Mouse (Mus musculus) small intestine, adult 2 months (tissue): ENCODE data around the gene Gm28374. TPM values are rescaled to one million over a fixed set of nuclear protein-coding genes. Genes with fewer than 3 reads are reported as not detected.

ENCODE experiments used
- H3K27ac ChIP-seq: fragments of 200-500 bp; 2 replicates; pipeline ENCODE4 v1.5.1; 2012; ENCODE audit warnings: low read depth, low read length, control low read depth, inconsistent platforms; ENCODE audit not compliant: insufficient read depth
- H3K27me3 ChIP-seq: fragments of 200-500 bp; 2 replicates; pipeline ENCODE4 v1.6.1; 2012; ENCODE audit warnings: mild to moderate bottlenecking, moderate library complexity, low read length, inconsistent platforms; ENCODE audit not compliant: control insufficient read depth, insufficient read depth
- H3K36me3 ChIP-seq: fragments of 200-500 bp; 2 replicates; pipeline ENCODE4 v1.6.1; 2012; ENCODE audit warnings: mild to moderate bottlenecking, low read length, control low read depth, inconsistent platforms; ENCODE audit not compliant: control insufficient read depth, insufficient read depth
- H3K4me1 ChIP-seq: fragments of 200-500 bp; 2 replicates; pipeline ENCODE4 v1.6.1; 2012; ENCODE audit warnings: low read length, inconsistent platforms, mixed read lengths; ENCODE audit not compliant: control insufficient read depth, insufficient read depth, insufficient read length
- H3K4me3 ChIP-seq: fragments of 200-500 bp; 2 replicates; pipeline ENCODE4 v1.5.1; 2012; ENCODE audit warnings: low read depth, mild to moderate bottlenecking, control low read depth, inconsistent platforms, low read length, moderate library complexity
- CTCF ChIP-seq: fragments of 200-500 bp; IDR thresholded peaks from 2 replicates; pipeline ENCODE4 v1.5.1; 2012; ENCODE audit warnings: low read depth, mild to moderate bottlenecking, control low read depth, inconsistent platforms, low read length, moderate library complexity, mixed read lengths; ENCODE audit not compliant: insufficient replicate concordance, insufficient read length; ENCODE audit errors: extremely low read depth
- POLR2A ChIP-seq: fragments of 200-500 bp; IDR thresholded peaks from 2 replicates; pipeline ENCODE4 v1.6.1; 2012; ENCODE audit warnings: low read depth, mild to moderate bottlenecking, control low read depth, inconsistent platforms, low read length, moderate library complexity
- WGBS: fragments of 180-500 bp; shearing (Covaris S2); methylation state at CpG from one replicate; pipeline ENCODE4 v1.1.7; 2018; 5-methylcytosine and 5-hydroxymethylcytosine counted together
- polyA plus RNA-seq: library from polyadenylated mRNA; depleted of rRNA; stranded (reverse); fragments of >200 nt; gene quantifications from 2 replicates; pipeline ENCODE4 v1.2.3, GENCODE M21; 2012

The Gm28374 gene
- polyA plus RNA-seq, 1 experiment = not detected

- Histone ChIP-seq H3K4me3 (no peak overlapping the region), H3K27me3 (no peaks in the 10 kb centered on the region), H3K36me3 (peaks cover 2% of the 10 kb centered on the region; the same call in 1 of the 2 replicates), H3K27ac (no peak overlapping the region), H3K4me1 (peaks cover 25% of the 10 kb centered on the region)
- WGBS = 55% methylated on average over 19 of the region's 19 CpGs
- TF ChIP-seq CTCF (no peak), POLR2A (no peak)
Measured at GRCm38 (mm10) chr19:6121761-6122160, 39.7 kb upstream of the Gm28374 start.

GRCm38 (mm10) chr19:6118677-6119185 lies 36.7 kb upstream of the Gm28374 start:
- peak overlapping the region; percentile 28 for H3K27ac ChIP-seq
- H3K27me3 ChIP-seq = no peaks in the 10 kb centered on the region
- WGBS = under 1% methylated on average over 8 of the region's 8 CpGs
- peaks cover 30% of the 10 kb centered on the region for H3K36me3 ChIP-seq
- H3K4me1 ChIP-seq = peaks cover 27% of the 10 kb centered on the region
- H3K4me3 ChIP-seq = peak overlapping the region; percentile 73; the same call in 1 of the 2 replicates
- TF ChIP-seq POLR2A = no peak
- TF ChIP-seq CTCF = no peak

GRCm38 (mm10) chr19:6117986-6118676 lies 36.1 kb upstream of the Gm28374 start, which contains the start of gene Sac3d1:
Sac3d1 (minus strand) TSS chr19:6118650.
- peaks cover 35% of the 10 kb centered on the region for H3K36me3 ChIP-seq
- H3K27ac ChIP-seq = peak within 1 kb of the TSS; percentile 83
- H3K4me3 ChIP-seq = peak within 1 kb of the TSS; percentile 73
- under 1% methylated on average over 77 of the region's 77 CpGs for WGBS
- H3K27me3 ChIP-seq = no peaks in the 10 kb centered on the region
- H3K4me1 ChIP-seq = peaks cover 24% of the 10 kb centered on the region
- TF ChIP-seq POLR2A (peak; percentile 44), CTCF (no peak)

GRCm38 (mm10) chr19:6117346-6117985 lies 35.4 kb upstream of the Gm28374 start:
- Histone ChIP-seq H3K4me1 (peaks cover 22% of the 10 kb centered on the region), H3K36me3 (peaks cover 41% of the 10 kb centered on the region), H3K27me3 (no peaks in the 10 kb centered on the region), H3K4me3 (peak overlapping the region; percentile 73), H3K27ac (peak overlapping the region; percentile 83)
- TF ChIP-seq CTCF = no peak
- TF ChIP-seq POLR2A = no peak; the same call in 1 of the 2 replicates
- 2% methylated on average over 32 of the region's 32 CpGs for WGBS

GRCm38 (mm10) chr19:6116113-6116850 lies 34.2 kb upstream of the Gm28374 start:
- H3K36me3 ChIP-seq = peaks cover 52% of the 10 kb centered on the region
- TF ChIP-seq CTCF = no peak
- TF ChIP-seq POLR2A = no peak
- no peak overlapping the region for H3K27ac ChIP-seq
- no peaks in the 10 kb centered on the region for H3K27me3 ChIP-seq
- peaks cover 16% of the 10 kb centered on the region; the same call in 1 of the 2 replicates for H3K4me1 ChIP-seq
- WGBS = 81% methylated on average over 15 of the region's 15 CpGs
- no peak overlapping the region for H3K4me3 ChIP-seq

- Histone ChIP-seq H3K27me3 (no peaks in the 10 kb centered on the region), H3K27ac (no peak overlapping the region), H3K4me3 (no peak overlapping the region), H3K36me3 (peaks cover 71% of the 10 kb centered on the region), H3K4me1 (peaks cover 6% of the 10 kb centered on the region; the same call in 1 of the 2 replicates)
- no peak for TF ChIP-seq CTCF
- TF ChIP-seq POLR2A = no peak
- WGBS = 57% methylated on average over 6 of the region's 6 CpGs
Measured at GRCm38 (mm10) chr19:6113116-6113515, 31.1 kb upstream of the Gm28374 start.
